Mouse (Mus musculus): ENCODE data around the gene Synpr. TPM values are rescaled to one million over a fixed set of nuclear protein-coding genes. Genes with fewer than 3 reads are reported as not detected.

Synpr gene
- not detected for polyA plus RNA-seq (2017; shearing (Covaris generic))

DNA sequence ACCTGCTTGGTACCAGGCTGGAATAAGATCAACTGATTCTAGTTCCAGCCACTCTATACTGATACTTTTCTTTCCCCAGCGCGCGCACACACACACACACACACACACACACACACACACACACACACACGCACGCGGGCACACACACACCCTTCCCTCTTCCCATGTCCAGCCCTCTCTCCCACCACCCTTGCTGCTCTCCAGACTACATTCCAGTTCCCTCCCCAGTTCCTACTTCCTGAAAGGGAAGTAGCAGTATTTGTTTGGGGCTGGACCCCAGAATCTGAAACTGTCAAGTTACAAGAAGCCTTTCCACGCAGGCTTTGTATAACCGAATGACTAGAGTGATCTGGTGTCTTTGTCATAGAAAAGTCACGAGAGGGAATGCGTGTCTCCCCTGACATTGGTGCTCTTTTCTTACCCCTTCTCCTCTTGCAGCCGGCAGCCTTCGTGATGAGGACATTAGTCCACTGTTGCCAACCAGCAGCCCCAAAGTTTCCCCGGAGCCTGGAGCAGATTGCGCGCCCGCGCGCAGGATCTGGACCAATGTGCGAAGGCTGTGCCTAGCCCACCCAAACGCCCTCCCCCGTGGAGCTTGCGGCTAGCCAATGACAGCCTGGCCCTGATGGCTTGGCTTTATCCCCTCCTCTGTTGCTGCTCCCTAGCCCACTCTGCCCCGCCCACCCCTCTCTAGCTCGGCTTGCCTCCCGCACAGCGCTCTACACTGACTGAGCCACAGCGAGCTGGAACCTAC, at the start of gene Synpr:
Synpr (plus strand) TSS at position 690 of the 754 bp plus-strand sequence.

